Mouse (Mus musculus): ENCODE measurements at regions not wholly inside any gene's neighbourhood (a gene's known extent, or its start where the extent isn't known, plus 50 kb on each side); places are given as distances from the start of the nearest gene placed in this dataset.

- DNase-seq (ENCODE audit: low spot score) = no peak
These were observed 55.3 kb upstream of the Plekha5 start for GRCm38 (mm10) chr6:140368354-140369069.

DNA sequence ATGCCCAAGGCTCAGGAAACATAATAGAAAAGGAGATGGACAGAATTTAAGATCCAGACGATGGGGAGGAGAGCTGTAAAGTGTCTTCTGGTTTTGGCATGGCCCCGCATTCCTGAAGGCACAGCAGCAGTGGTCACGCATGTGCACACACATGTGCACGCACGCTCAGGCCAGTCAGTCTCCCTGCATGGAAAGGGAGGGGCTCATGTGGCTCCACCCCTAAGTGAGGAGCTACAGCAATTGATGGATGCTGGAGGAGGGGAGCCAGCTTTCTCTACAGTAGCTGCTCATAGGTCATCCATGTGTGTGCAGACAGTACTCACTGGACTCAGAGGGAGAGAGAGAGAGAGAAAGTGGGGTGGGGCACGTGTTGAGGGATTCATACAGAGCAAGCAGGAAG is 56.6 kb upstream of the Plekha5 start:
- DNase-seq (ENCODE audit: low spot score) = no peak

DNA sequence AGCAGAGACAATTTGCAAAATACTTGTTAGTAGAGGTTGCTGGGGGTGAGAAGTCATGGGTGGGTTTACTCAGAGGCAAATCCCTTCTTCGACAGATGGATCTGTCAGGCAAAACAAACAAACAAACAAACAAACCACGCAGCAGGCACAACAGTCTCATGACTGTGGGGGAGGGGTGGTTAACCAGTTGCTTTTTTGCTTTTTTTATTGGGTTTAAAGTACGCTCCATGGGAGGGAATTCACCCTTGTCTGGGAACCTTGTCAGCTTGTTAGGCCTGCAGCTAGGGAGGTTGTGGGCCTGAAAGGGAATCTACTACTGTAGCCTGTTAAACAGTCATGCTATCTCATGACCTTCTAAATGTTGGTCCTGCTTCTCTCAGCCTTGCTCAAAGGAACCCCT is 57.1 kb upstream of the Plekha5 start:
- no peak for DNase-seq (ENCODE audit: low spot score)

- no peak for DNase-seq (ENCODE audit: low spot score)
These were observed 62.9 kb upstream of the Plekha5 start for GRCm38 (mm10) chr6:140360996-140361395.

GRCm38 (mm10) chr6:140357901-140358300 is 66.0 kb upstream of the Plekha5 start:
- DNase-seq (ENCODE audit: low spot score) = no peak

DNA sequence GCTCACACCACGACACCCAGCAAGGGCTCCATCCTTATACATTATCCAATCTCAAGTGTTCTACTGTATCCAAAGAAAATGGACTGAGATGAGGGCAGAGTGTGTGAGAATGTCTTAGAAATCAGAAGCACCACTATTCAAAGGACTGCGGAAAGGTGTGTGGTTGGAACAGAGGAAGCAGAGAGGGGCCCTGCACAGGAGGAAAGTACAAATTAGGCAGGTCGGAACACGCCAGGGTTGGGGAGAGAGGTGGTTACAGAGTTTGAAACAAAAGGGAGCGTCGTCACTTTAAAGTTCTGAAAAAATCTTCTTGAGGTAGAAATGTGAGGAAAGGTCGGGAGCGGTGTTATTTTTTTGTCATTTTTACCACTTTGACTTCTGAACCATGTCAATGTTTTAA is 66.6 kb upstream of the Plekha5 start:
- DNase-seq (ENCODE audit: low spot score) = peak; percentile 26

- DNase-seq (ENCODE audit: low spot score) = no peak
These were observed 69.8 kb upstream of the Plekha5 start for GRCm38 (mm10) chr6:140354082-140354481.

DNA sequence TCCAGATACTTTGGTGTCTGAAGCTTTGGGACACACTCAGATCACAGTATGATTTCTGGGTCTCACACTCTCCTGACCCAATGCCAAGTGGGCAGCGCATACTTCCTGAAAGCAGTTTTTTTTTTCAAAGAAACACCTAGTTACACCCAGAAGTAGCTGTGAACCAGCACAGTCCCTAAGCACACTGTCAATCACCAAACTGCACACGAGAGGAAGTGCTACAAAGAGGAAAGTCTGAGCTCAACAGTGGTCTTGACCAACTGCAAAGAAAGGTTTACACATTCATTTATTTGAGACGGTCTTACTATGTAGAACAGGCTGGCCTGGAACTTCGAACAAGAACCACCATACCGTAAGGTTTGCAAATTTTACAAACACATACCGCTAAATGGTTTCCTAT is 70.2 kb upstream of the Plekha5 start:
- no peak for DNase-seq (ENCODE audit: low spot score)

DNA sequence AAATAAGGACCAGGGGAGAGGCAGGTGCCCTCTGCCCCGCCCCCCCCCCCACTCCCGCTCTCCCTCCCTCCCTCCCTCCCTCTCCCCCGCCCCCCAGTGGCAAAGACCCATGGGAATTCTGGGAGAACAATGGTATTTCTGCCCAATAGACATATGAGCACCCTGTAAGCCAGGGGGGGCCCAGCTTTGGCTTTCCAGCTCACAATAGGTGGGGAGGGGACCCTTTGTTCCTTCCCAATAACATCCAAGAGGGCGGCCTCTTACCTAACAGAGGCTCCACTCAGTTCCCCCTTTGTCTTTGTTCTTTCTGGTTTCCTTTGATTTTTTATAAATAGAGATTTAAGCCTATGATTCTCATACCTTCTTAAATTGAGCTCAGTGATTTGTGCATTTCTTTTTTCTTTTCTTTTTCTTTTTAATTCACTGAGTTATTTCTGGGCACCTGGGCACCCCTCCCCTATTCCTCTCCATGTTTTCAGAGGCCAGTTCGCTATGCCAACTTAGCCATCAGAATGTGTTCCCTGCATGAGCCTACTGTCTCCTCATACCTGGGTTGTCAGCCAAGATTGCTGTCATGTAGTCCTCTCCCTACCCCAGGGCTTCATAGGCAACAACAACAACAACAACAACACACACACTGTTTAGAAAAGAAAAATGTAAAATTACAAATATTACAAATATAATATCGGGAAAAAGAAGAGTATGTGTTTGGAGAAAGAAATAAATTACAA is 72.3 kb upstream of the Plekha5 start:
- no peak for DNase-seq (ENCODE audit: low spot score)

- DNase-seq (ENCODE audit: low spot score) = no peak
These were observed 75.3 kb upstream of the Plekha5 start for GRCm38 (mm10) chr6:140348578-140348977.

DNA sequence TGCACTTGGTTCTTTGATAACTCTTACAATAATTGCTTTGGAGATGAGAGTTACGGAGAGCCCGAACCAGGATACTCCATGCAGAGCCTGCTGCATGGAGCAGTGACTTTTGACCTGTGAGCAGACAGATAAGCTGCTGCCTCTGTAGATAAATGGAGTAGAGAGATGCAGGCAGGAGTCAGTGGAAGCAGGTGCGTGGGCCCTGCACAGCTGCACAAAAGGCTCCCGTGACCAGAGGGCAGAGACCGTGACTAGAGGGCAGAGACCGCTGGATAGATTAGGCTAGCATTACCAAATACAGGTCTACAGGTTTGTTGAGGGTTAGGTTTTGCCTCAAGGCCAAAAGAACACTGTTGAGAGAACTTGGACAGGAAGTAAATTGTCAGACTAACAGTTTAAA is 76.9 kb upstream of the Plekha5 start:
- no peak for DNase-seq (ENCODE audit: low spot score)

GRCm38 (mm10) chr6:140343638-140344037 is 80.2 kb upstream of the Plekha5 start:
- DNase-seq (ENCODE audit: low spot score) = no peak

DNA sequence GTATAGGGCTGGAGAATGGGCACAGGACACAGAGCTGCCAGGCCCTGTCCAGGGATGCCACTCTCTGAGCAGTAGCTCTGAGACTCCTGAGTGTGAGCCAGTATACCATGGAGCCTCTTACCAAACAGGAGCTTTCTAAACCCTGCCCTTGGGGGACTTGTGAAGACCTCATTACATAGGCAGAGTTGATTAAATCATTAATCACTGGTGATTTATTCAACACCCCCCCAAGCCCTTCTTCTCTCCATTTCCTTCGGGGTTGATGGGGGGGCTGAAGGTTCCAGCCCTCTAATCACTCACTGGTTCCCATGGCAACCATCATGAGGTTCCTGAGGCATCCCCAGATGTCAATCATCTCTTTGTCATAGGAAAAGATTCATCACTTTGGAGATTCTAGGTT is 81.0 kb upstream of the Plekha5 start:
- no peak for DNase-seq (ENCODE audit: low spot score)

DNA sequence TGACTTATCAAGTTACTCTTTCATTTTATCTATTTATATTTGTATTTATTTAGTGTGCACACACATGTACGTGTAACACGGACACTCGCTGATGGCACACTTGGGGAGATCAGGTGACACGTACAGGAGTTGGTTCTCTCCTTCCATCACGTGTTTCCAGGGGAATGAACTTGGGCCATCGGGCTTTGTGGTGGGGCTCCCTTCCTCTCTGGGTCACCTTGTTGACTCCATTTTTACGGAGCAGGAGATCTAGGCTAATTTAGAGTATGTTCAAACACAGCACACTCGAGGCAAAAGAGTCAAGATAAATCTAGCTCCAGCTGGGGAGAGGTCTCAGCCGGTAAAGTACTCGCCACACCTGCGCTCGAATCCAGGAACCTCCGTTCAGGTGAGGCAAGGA is 84.1 kb upstream of the Plekha5 start:
- no peak for DNase-seq (ENCODE audit: low spot score)

DNA sequence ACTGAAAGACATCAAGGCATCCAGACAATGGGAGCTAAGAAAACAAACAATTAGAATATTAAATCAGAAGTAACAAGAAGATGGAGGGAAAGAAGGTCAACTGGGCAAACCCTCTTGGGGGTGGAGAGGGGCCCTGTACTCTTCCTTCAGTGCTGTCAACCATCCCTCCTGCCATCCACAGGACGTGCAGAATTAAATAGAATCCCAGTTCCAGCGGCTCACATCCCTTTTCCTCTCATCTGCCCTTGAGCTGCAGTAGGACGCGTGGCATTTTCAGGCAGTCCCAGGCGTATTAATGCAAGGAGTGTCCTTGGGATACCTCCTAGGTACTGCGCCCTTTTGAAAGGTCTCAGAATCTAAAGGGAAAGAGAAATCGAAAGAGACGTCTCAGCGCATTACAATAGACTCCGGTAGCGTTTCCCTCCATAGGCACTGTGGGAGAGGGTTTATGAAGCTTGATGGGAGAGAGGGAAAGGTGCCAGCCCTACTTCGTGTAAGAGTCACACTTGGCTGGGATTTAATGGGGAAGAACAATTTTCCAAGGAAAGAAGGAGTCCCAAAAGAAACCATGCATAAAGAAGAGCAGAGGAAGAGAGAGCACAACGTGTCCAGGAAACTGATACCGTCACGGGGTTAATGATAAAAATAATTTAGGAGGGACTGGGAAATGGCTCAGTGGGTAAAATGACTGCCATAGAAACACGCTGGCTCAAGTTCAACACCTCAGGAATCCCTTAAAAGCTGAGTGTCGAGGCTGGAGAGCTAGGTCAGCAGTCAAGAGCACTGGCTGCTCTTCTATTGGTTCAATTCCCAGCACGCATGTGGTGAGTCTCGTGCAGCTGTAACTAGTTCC is 85.7 kb upstream of the Plekha5 start:
- DNase-seq (ENCODE audit: low spot score) = no peak

- DNase-seq (ENCODE audit: low spot score) = no peak
These were observed 86.8 kb upstream of the Plekha5 start for GRCm38 (mm10) chr6:140337083-140337491.

DNA sequence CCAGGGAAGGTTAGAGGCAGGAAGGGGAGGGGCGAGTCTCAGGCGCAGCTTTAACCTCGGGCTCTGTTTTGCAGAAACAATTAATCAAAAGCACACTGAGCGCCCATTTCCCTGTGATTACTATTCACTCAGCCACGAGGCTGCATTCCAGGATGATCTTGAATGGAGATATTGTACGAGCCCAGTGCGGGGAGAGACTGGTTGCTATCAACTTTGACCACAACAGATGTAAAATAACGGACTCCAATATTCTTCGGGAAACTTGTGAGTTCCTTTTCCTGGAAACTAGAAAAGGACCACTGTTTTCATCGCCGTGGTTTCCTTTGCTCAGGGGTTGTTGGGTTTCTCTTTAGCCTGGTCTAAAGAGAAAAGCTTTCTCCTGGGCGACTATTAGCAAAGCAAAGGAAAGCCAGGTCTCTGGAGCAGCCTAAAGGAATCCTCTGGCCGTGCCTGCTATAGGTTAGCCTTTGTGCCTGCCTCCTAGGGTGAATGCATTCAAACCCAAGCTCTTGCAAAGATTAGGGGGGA is 87.4 kb upstream of the Plekha5 start:
- no peak for DNase-seq (ENCODE audit: low spot score)

DNA sequence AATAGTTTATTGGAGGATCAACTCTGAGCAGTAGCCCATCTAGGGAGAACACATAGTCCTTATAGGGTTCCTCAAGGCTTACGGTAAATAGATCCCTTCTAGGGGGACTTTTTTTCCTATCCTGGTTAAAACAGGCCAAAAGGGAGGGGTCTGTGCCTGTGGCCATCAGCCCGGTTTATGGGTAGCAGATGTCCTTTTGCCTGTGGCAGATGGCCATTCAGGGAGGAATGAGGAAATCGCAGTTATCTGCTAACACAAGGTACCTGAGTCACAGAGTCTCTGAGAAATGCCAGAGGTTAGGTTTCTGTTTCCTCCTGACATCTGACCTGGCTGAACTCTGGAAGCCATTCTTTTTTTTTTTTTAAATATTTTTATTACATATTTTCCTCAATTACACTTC is 90.5 kb upstream of the Plekha5 start:
- DNase-seq (ENCODE audit: low spot score) = no peak

- DNase-seq (ENCODE audit: low spot score) = no peak
These were observed 115.2 kb upstream of the Plekha5 start for GRCm38 (mm10) chr6:140308641-140309040.

DNA sequence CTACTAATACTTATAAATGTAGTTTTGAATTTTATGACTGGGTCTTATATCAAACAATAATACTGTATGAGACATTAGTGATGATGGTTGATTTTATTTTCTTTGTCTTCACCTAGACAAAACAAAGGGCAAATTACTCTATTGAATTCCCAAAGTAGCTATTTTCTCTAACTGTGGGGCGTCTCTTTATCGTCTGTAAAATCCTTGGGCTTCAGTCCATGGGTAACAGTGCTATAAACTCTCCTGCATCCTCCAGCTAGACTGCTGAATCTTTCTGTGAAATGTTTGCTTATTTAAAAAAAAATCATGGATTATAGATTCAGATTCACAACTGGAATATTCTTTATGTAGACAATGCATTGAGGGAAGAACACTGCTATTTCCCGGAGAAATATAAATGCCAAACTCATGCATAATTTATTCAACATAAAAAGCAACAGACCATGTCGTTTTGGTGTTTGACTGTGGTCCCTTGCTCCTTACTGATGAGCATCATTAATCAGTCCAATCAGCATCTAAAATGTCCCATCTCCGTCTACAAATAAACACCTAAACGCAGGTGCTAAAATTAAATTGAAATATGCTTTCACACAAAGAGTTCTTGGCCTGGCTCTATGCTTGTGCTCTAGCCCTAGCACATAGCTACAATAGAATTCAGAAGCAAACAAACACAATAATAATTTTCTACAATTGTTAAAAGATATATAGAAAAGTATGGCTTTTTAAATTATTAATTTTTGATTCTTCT is 116.9 kb upstream of the Plekha5 start:
- no peak for DNase-seq (ENCODE audit: low spot score)

GRCm38 (mm10) chr6:140304105-140304504 is 119.7 kb upstream of the Plekha5 start:
- no peak for DNase-seq (ENCODE audit: low spot score)

Data from thymus, postnatal 0 days (tissue).